Mouse (Mus musculus): ENCODE results near the gene Dohh. TPM values are rescaled to one million over a fixed set of nuclear protein-coding genes. Genes with fewer than 3 reads are reported as not detected.
A peak's percentile ranks its signal among the peaks of the same experiment; 100 is the strongest.

The Dohh gene
- polyA plus RNA-seq, 1 experiment: 52.9 TPM

- TF ChIP-seq CTCF (IDR thresholded peaks at IDR 0.05; ENCODE audit: low read depth, low read length) (no peak), POLR2A (IDR thresholded peaks at IDR 0.05; ENCODE audit: insufficient read depth, low read length) (no peak), EP300 (IDR thresholded peaks at IDR 0.05; ENCODE audit: insufficient read depth, low read depth, low read length) (no peak)
- Histone ChIP-seq H3K4me1 (ENCODE audit: control insufficient read depth, insufficient read depth, low read length) (no peaks in the 10 kb centered on the region), H3K27ac (ENCODE audit: insufficient read depth, low read length) (peak overlapping the region; percentile 24), H3K9ac (ENCODE audit: low read depth, poor library complexity, severe bottlenecking) (peak overlapping the region; percentile 78), H3K9me3 (replicated peaks; ENCODE audit: control insufficient read depth, insufficient read depth, low read length, poor library complexity, severe bottlenecking) (no peaks in the 10 kb centered on the region), H3K36me3 (ENCODE audit: control insufficient read depth, insufficient read depth, low read length, poor library complexity, severe bottlenecking) (peaks cover 12% of the 10 kb centered on the region), H3K4me3 (ENCODE audit: low read depth, low read length) (peak overlapping the region; percentile 85), H3K27me3 (ENCODE audit: control insufficient read depth, insufficient read depth, low read length, poor library complexity, severe bottlenecking) (no peaks in the 10 kb centered on the region)
These were observed 366 bp downstream of the Dohh start for GRCm38 (mm10) chr10:81384605-81384982.

- H3K4me1 ChIP-seq (ENCODE audit: control insufficient read depth, insufficient read depth, low read length): no peaks in the 10 kb centered on the region
- H3K27me3 ChIP-seq (ENCODE audit: control insufficient read depth, insufficient read depth, low read length, poor library complexity, severe bottlenecking): no peaks in the 10 kb centered on the region
- no peaks in the 10 kb centered on the region for H3K9me3 ChIP-seq (replicated peaks; ENCODE audit: control insufficient read depth, insufficient read depth, low read length, poor library complexity, severe bottlenecking)
- H3K36me3 ChIP-seq (ENCODE audit: control insufficient read depth, insufficient read depth, low read length, poor library complexity, severe bottlenecking): peaks cover 12% of the 10 kb centered on the region
- H3K4me3 ChIP-seq (ENCODE audit: low read depth, low read length): peak overlapping the region; percentile 85
- TF ChIP-seq POLR2A (IDR thresholded peaks at IDR 0.05; ENCODE audit: insufficient read depth, low read length) (no peak), EP300 (IDR thresholded peaks at IDR 0.05; ENCODE audit: insufficient read depth, low read depth, low read length) (no peak), CTCF (IDR thresholded peaks at IDR 0.05; ENCODE audit: low read depth, low read length) (no peak)
- peak overlapping the region; percentile 78; the same call in 1 of the 2 replicates for H3K9ac ChIP-seq (ENCODE audit: low read depth, poor library complexity, severe bottlenecking)
- no peak overlapping the region for H3K27ac ChIP-seq (ENCODE audit: insufficient read depth, low read length)
These were observed 1.5 kb downstream of the Dohh start for GRCm38 (mm10) chr10:81385603-81386306.

- Histone ChIP-seq H3K4me1 (ENCODE audit: control insufficient read depth, insufficient read depth, low read length) (no peaks in the 10 kb centered on the region), H3K4me3 (ENCODE audit: low read depth, low read length) (no peak overlapping the region), H3K9ac (ENCODE audit: low read depth, poor library complexity, severe bottlenecking) (no peak overlapping the region), H3K9me3 (replicated peaks; ENCODE audit: control insufficient read depth, insufficient read depth, low read length, poor library complexity, severe bottlenecking) (no peaks in the 10 kb centered on the region), H3K27ac (ENCODE audit: insufficient read depth, low read length) (no peak overlapping the region), H3K36me3 (ENCODE audit: control insufficient read depth, insufficient read depth, low read length, poor library complexity, severe bottlenecking) (peaks cover 12% of the 10 kb centered on the region), H3K27me3 (ENCODE audit: control insufficient read depth, insufficient read depth, low read length, poor library complexity, severe bottlenecking) (no peaks in the 10 kb centered on the region)
- TF ChIP-seq EP300 (IDR thresholded peaks at IDR 0.05; ENCODE audit: insufficient read depth, low read depth, low read length) (no peak), CTCF (IDR thresholded peaks at IDR 0.05; ENCODE audit: low read depth, low read length) (no peak), POLR2A (IDR thresholded peaks at IDR 0.05; ENCODE audit: insufficient read depth, low read length) (no peak)
These were observed 3.5 kb downstream of the Dohh start for GRCm38 (mm10) chr10:81387716-81388115.

GRCm38 (mm10) chr10:81388505-81389055 lies 4.4 kb downstream of the Dohh start, which contains the start of gene Gm48552:
Gene Gm48552, plus strand, starts transcription at chr10:81389005.
- TF ChIP-seq POLR2A (IDR thresholded peaks at IDR 0.05; ENCODE audit: insufficient read depth, low read length): no peak
- Histone ChIP-seq H3K4me1 (ENCODE audit: control insufficient read depth, insufficient read depth, low read length) (peaks cover 3% of the 10 kb centered on the region), H3K27me3 (ENCODE audit: control insufficient read depth, insufficient read depth, low read length, poor library complexity, severe bottlenecking) (no peaks in the 10 kb centered on the region), H3K27ac (ENCODE audit: insufficient read depth, low read length) (no peak within 1 kb of the TSS), H3K9ac (ENCODE audit: low read depth, poor library complexity, severe bottlenecking) (no peak within 1 kb of the TSS), H3K4me3 (ENCODE audit: low read depth, low read length) (no peak within 1 kb of the TSS), H3K9me3 (replicated peaks; ENCODE audit: control insufficient read depth, insufficient read depth, low read length, poor library complexity, severe bottlenecking) (no peaks in the 10 kb centered on the region), H3K36me3 (ENCODE audit: control insufficient read depth, insufficient read depth, low read length, poor library complexity, severe bottlenecking) (peaks cover 12% of the 10 kb centered on the region)

- Histone ChIP-seq H3K9ac (ENCODE audit: low read depth, poor library complexity, severe bottlenecking) (no peak overlapping the region), H3K9me3 (replicated peaks; ENCODE audit: control insufficient read depth, insufficient read depth, low read length, poor library complexity, severe bottlenecking) (no peaks in the 10 kb centered on the region), H3K27ac (ENCODE audit: insufficient read depth, low read length) (no peak overlapping the region), H3K4me1 (ENCODE audit: control insufficient read depth, insufficient read depth, low read length) (peaks cover 3% of the 10 kb centered on the region), H3K36me3 (ENCODE audit: control insufficient read depth, insufficient read depth, low read length, poor library complexity, severe bottlenecking) (peaks cover 12% of the 10 kb centered on the region), H3K27me3 (ENCODE audit: control insufficient read depth, insufficient read depth, low read length, poor library complexity, severe bottlenecking) (no peaks in the 10 kb centered on the region), H3K4me3 (ENCODE audit: low read depth, low read length) (no peak overlapping the region)
- TF ChIP-seq EP300 (IDR thresholded peaks at IDR 0.05; ENCODE audit: insufficient read depth, low read depth, low read length): no peak
- no peak for TF ChIP-seq POLR2A (IDR thresholded peaks at IDR 0.05; ENCODE audit: insufficient read depth, low read length)
- no peak for TF ChIP-seq CTCF (IDR thresholded peaks at IDR 0.05; ENCODE audit: low read depth, low read length)
These were observed 5.1 kb downstream of the Dohh start for GRCm38 (mm10) chr10:81389373-81389772.
